Mouse (Mus musculus) retina, postnatal 7 days (tissue): ENCODE measurements at regions not wholly inside any gene's neighbourhood (a gene's known extent, or its start where the extent isn't known, plus 50 kb on each side); places are given as distances from the start of the nearest gene placed in this dataset.

ENCODE experiments used
- DNase-seq: peaks from one replicate; pipeline ENCODE4 v3.0.0-alpha.2; 2012; ENCODE audit warnings: low read depth, low spot score

GRCm38 (mm10) chr2:167878255-167878865 lies 53.5 kb upstream of the Ptpn1 start:
- DNase-seq: no peak

GRCm38 (mm10) chr2:167877254-167877870 lies 54.5 kb upstream of the Ptpn1 start:
- DNase-seq: no peak

GRCm38 (mm10) chr2:167872507-167872906 lies 59.4 kb upstream of the Ptpn1 start:
- no peak for DNase-seq

- no peak for DNase-seq
Observed at GRCm38 (mm10) chr2:167870153-167870552, 61.7 kb upstream of the Ptpn1 start.

- no peak for DNase-seq
Observed at GRCm38 (mm10) chr2:167866751-167867150, 65.1 kb upstream of the Ptpn1 start.

GRCm38 (mm10) chr2:167865525-167865924 lies 66.3 kb upstream of the Ptpn1 start:
- no peak for DNase-seq

- no peak for DNase-seq
Observed at GRCm38 (mm10) chr2:167864672-167865071, 67.2 kb upstream of the Ptpn1 start.

- no peak for DNase-seq
Observed at GRCm38 (mm10) chr2:167864228-167864627, 67.6 kb upstream of the Ptpn1 start.

GRCm38 (mm10) chr2:167863616-167864015 lies 68.2 kb upstream of the Ptpn1 start:
- DNase-seq: no peak

- DNase-seq: no peak
Observed at GRCm38 (mm10) chr2:167861178-167861520, 70.7 kb upstream of the Ptpn1 start.

GRCm38 (mm10) chr2:167860457-167861177 lies 71.2 kb upstream of the Ptpn1 start:
- DNase-seq: no peak

GRCm38 (mm10) chr2:167859575-167859974 lies 72.3 kb upstream of the Ptpn1 start:
- DNase-seq: no peak

GRCm38 (mm10) chr2:167858346-167858745 lies 73.5 kb upstream of the Ptpn1 start:
- DNase-seq: no peak

- no peak for DNase-seq
Observed at GRCm38 (mm10) chr2:167857911-167858310, 73.9 kb upstream of the Ptpn1 start.

GRCm38 (mm10) chr2:167856920-167857475 lies 74.9 kb upstream of the Ptpn1 start:
- DNase-seq: no peak

- no peak for DNase-seq
Observed at GRCm38 (mm10) chr2:167856020-167856419, 75.8 kb upstream of the Ptpn1 start.

- no peak for DNase-seq
Observed at GRCm38 (mm10) chr2:167854060-167854459, 77.8 kb upstream of the Ptpn1 start.

- DNase-seq: no peak
Observed at GRCm38 (mm10) chr2:167853411-167853821, 78.4 kb upstream of the Ptpn1 start.

- DNase-seq: no peak
Observed at GRCm38 (mm10) chr2:167852582-167852981, 79.3 kb upstream of the Ptpn1 start.

GRCm38 (mm10) chr2:167851216-167851896 lies 80.5 kb upstream of the Ptpn1 start:
- DNase-seq: no peak

- no peak for DNase-seq
Observed at GRCm38 (mm10) chr2:167849999-167850552, 81.8 kb upstream of the Ptpn1 start.
